Mouse (Mus musculus): Measurements from ENCODE around the gene Olfr1302.

Gene Olfr1302

GRCm38 (mm10) chr2:111777129-111777528 is at the start of gene Olfr1302:
Gene Olfr1302 (plus strand): TSS chr2:111777429.
- no peak for DNase-seq

GRCm38 (mm10) chr2:111750706-111751105 is 26.5 kb upstream of the Olfr1302 start, which contains the start of gene Olfr1301:
Gene Olfr1301 (plus strand): TSS chr2:111751006.
- no peak for DNase-seq

- DNase-seq = no peak
These were observed 35.7 kb downstream of the Olfr1302 start for GRCm38 (mm10) chr2:111812936-111813335.

- no peak for DNase-seq
These were observed 43.0 kb downstream of the Olfr1302 start, which contains the start of gene Olfr1303 for GRCm38 (mm10) chr2:111820240-111820639. Gene Olfr1303 (minus strand): TSS chr2:111820340.

All from cerebellum, adult 9-10 months (tissue).